Mouse (Mus musculus): ENCODE results near the gene Ints4. TPM values are rescaled to one million over a fixed set of nuclear protein-coding genes. Genes with fewer than 3 reads are reported as not detected.

The Ints4 gene
- polyA plus RNA-seq, 1 experiment from 2014 or later = 40.7 TPM

DNA sequence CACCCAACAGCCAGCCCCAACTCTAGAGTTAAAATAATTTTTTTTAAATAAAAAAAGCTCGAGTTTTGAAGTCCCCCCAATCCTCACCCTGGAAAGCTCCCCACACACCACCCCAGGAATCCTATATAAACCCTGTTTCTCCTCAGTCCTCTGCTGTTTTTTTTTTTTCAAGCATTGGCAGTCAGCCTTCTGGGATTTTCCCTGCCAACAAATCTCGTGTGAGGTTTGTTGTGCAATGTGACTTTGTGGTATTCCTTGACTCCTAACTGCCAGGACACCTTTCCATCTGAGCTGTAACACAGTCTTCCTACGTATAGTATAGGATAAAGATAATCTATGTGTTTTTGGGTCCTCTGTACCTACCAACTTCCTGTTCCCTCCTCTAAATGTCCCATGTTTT, 1.4 kb upstream of the Ints4 start:
- Histone ChIP-seq H3K4me3 (no peak overlapping the region), H3K9me3 (no peaks in the 10 kb centered on the region), H3K4me2 (no peak overlapping the region), H3K4me1 (peaks cover 23% of the 10 kb centered on the region), H3K27ac (no peak overlapping the region), H3K27me3 (replicated peaks) (no peaks in the 10 kb centered on the region), H3K36me3 (replicated peaks) (no peaks in the 10 kb centered on the region), H3K9ac (no peak overlapping the region)
- WGBS = 57% methylated on average over 3 of the region's 3 CpGs
- no peak for ATAC-seq (replicated peaks)

DNA sequence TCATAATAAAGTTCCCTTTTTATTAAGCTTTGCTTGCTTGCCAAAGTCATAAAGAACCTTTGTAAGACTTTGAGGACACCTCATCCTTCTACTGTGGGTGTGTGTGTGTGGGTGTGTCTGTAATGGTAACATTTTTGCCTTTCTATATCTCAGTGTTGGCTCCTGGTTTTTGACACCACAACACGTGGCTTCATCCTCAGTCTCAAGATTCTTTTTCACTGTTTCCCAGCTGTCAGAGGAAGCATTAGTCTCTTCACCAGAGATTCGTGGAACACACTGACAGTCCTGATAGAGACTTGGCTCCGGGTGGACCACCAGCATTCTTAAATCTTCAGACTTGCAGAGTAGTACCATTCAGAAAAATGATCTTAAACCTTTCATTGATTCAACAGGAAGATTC, 466 bp upstream of the Ints4 start:
- no peaks in the 10 kb centered on the region for H3K36me3 ChIP-seq (replicated peaks)
- 21% methylated on average over 3 of the region's 3 CpGs for WGBS
- no peaks in the 10 kb centered on the region for H3K27me3 ChIP-seq (replicated peaks)

DNA sequence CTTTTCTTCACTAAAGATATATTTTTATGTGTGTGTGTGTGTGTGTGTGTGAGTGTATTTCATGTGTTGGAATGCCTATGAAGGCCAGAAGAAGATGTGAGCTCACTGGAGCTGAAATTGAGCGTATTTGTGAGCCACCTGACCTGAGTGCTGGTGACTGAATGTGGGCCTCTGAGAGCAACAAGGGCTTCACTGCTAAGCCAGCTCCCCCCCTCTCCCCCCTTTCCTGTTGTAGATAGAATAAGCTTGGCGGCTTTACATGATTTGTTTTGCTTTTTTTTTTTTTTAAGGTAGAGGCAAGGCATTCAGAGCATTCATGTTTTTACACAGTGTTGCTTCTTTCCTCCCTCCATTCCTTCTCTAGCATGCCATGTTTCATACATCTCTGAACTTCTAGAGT, 2.6 kb downstream of the Ints4 start:
- H3K4me3 ChIP-seq = no peak overlapping the region
- no peak overlapping the region for H3K4me2 ChIP-seq
- H3K27me3 ChIP-seq (replicated peaks) = no peaks in the 10 kb centered on the region
- peaks cover 12% of the 10 kb centered on the region; the same call in 1 of the 2 replicates for H3K36me3 ChIP-seq (replicated peaks)
- no peak overlapping the region for H3K9ac ChIP-seq
- no peak for ATAC-seq (replicated peaks)
- 95% methylated on average over 2 of the region's 2 CpGs for WGBS
- no peak overlapping the region for H3K27ac ChIP-seq
- peaks cover 23% of the 10 kb centered on the region for H3K4me1 ChIP-seq
- no peaks in the 10 kb centered on the region for H3K9me3 ChIP-seq

More for the DNA sequence above, 466 bp upstream of the Ints4 start:
- Histone ChIP-seq H3K4me1 (peaks cover 23% of the 10 kb centered on the region), H3K4me3 (peak overlapping the region; percentile 89), H3K9ac (no peak overlapping the region), H3K9me3 (no peaks in the 10 kb centered on the region), H3K4me2 (peak overlapping the region; percentile 77), H3K27ac (no peak overlapping the region)
- peak; percentile 28; the same call in 1 of the 2 replicates for ATAC-seq (replicated peaks)

DNA sequence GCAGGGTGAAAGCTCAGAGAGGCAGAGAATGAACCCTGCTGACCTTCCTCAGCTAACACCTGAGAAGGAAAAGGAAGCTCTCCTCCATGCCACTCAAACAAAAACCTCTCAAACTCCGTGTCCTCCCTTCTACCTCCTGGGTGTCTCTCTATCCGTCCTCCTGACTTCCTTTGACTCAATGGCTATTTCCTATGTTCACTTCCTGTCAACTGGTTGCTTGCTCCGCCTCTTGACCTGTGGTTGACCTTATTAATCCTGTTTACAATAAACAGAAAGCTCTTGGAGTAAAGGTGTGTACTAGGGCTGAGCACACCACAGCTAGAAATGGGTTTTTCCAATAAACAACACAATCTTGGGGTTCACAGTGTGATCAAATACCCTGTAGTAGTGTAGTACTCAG, 10.4 kb downstream of the Ints4 start:
- H3K9ac ChIP-seq = no peak overlapping the region
- H3K36me3 ChIP-seq (replicated peaks) = peaks cover 18% of the 10 kb centered on the region
- H3K4me2 ChIP-seq = no peak overlapping the region
- 70% methylated on average over 3 of the region's 3 CpGs for WGBS
- no peaks in the 10 kb centered on the region for H3K9me3 ChIP-seq
- no peaks in the 10 kb centered on the region for H3K4me1 ChIP-seq
- H3K4me3 ChIP-seq = no peak overlapping the region
- ATAC-seq (replicated peaks) = no peak
- no peaks in the 10 kb centered on the region for H3K27me3 ChIP-seq (replicated peaks)
- no peak overlapping the region for H3K27ac ChIP-seq

DNA sequence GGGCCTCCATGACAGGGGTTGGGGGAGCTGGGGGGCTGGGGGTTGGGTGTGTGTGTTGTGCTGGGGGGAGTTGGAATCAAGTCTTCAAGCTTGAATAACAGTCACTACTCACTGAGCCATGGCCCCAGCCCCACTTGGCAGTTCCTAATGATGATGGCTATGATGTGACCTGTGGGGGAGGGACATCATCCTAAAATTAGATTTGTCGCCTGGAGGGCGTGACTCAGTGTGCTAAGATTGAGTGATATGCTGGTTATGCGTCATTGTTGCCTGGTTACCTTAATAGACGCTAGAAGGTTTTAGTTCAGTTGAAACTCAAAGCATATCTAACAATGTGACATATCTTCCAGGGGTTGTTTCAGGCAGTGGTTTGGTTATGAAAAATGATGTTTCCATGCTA, 11.7 kb downstream of the Ints4 start:
- no peak overlapping the region for H3K4me3 ChIP-seq
- 93% methylated on average over 4 of the region's 4 CpGs for WGBS

DNA sequence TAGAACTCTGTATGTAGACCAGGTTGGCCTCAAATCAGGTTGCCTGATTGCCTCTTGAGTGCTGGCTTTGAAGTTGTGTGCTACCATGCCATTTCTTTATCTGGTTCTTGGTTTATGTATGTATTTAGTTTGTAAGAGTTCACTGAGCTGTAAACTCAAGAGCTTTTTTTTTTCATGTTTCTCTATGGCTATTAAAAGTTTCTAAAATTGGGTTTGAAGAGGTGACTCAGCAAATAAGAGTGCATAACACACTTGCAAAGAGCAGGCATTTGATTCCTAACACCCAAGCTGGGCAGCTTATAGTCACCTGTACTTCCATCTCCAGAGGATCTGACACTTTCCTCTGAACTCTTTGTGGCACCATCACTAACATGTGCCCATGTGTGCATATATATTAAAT, 14.3 kb downstream of the Ints4 start:
- ATAC-seq (replicated peaks) = no peak
- Histone ChIP-seq H3K36me3 (replicated peaks) (peaks cover 11% of the 10 kb centered on the region), H3K4me3 (no peak overlapping the region)

More for the DNA sequence above, 11.7 kb downstream of the Ints4 start:
- Histone ChIP-seq H3K4me1 (no peaks in the 10 kb centered on the region), H3K9ac (no peak overlapping the region), H3K27me3 (replicated peaks) (no peaks in the 10 kb centered on the region), H3K36me3 (replicated peaks) (peaks cover 11% of the 10 kb centered on the region), H3K27ac (no peak overlapping the region), H3K9me3 (no peaks in the 10 kb centered on the region), H3K4me2 (no peak overlapping the region)
- ATAC-seq (replicated peaks) = no peak

DNA sequence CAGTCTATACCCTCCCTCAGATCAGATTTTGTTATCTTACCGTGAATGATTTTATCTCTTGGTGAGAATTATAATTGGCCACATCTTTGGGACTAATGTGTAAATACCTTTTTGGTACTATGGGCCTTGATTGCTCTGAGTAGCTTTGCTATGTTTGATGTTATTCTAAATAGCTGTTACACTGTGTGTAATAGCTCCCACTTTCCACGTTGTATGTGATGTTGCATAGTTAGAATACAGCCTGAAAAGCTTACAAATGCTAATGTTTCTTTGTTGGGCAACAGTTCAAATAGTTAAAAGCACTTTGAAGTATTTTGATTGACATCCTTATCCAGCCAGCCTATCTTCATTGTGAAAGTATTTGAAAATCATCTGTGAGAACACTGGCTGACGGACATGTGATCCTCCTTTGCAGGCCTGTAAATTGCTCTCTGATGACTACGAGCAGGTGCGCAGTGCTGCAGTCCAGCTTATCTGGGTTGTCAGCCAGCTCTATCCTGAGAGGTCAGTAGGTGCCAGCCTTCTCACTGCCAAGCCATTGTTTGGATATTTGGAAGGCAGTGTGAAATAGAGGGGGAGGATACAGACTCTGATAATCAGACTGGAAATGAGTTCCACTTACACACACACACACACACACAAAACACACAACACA, 19.9 kb downstream of the Ints4 start:
- H3K27me3 ChIP-seq (replicated peaks) = no peaks in the 10 kb centered on the region
- no peak; the same call in 1 of the 2 replicates for ATAC-seq (replicated peaks)
- no peaks in the 10 kb centered on the region for H3K9me3 ChIP-seq
- no peak overlapping the region for H3K4me2 ChIP-seq
- 69% methylated on average over 5 of the region's 5 CpGs for WGBS
- H3K36me3 ChIP-seq (replicated peaks) = peaks cover 17% of the 10 kb centered on the region; the same call in 1 of the 2 replicates
- H3K27ac ChIP-seq = no peak overlapping the region
- no peaks in the 10 kb centered on the region for H3K4me1 ChIP-seq
- no peak overlapping the region for H3K4me3 ChIP-seq
- H3K9ac ChIP-seq = no peak overlapping the region

More for the DNA sequence above, 14.3 kb downstream of the Ints4 start:
- Histone ChIP-seq H3K27me3 (replicated peaks) (no peaks in the 10 kb centered on the region), H3K27ac (no peak overlapping the region), H3K9ac (no peak overlapping the region), H3K4me2 (no peak overlapping the region), H3K4me1 (no peaks in the 10 kb centered on the region), H3K9me3 (no peaks in the 10 kb centered on the region)

DNA sequence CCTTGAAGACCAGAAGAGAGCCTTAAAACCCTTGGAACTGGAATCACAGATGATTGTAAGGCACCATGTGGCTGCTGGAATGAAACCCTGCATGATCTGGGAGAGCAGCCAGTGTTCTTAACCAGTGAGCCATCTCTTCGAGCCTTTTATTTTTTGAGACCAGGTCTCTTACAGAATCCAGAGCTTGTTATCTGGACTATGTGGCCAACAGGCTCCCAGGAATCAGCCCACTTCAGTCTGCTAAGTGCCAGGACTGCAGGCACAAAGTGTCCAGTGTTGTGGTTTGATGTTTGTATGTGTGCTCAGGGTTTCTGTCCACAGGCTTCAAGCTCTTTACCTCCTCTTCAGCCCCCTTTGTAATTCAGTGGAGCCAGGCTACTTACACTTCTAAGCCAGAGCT, 34.0 kb downstream of the Ints4 start:
- H3K9me3 ChIP-seq = no peaks in the 10 kb centered on the region
- no peak overlapping the region for H3K27ac ChIP-seq
- H3K4me1 ChIP-seq = peaks cover 4% of the 10 kb centered on the region; the same call in 1 of the 2 replicates
- no peaks in the 10 kb centered on the region for H3K27me3 ChIP-seq (replicated peaks)
- no peak overlapping the region for H3K4me3 ChIP-seq
- peaks cover 63% of the 10 kb centered on the region for H3K36me3 ChIP-seq (replicated peaks)
- 67% methylated on average over 1 of the region's 1 CpGs for WGBS
- no peak overlapping the region for H3K4me2 ChIP-seq
- ATAC-seq (replicated peaks) = no peak
- H3K9ac ChIP-seq = no peak overlapping the region

DNA sequence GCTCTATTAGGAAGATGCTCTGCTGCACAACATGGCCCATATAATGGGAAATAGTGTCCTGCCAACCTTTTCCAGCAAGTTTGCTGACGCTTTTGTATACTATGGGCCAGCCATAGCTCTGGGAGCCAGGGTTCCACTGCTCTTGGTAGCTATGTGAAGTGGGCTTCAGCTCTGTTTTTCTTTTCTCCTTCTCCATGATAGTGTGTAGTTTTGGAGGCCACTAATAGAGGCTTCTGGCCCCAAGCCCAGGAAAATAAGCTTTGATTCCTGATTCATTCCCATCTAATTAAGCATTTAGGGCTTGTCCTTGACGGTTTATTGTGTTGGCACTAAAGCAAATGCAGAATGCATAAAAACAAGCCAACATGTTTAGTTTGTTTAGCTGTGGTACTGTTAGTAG, 39.2 kb downstream of the Ints4 start:
- no peaks in the 10 kb centered on the region for H3K27me3 ChIP-seq (replicated peaks)
- H3K9ac ChIP-seq = no peak overlapping the region
- peaks cover 53% of the 10 kb centered on the region for H3K36me3 ChIP-seq (replicated peaks)
- no peaks in the 10 kb centered on the region for H3K9me3 ChIP-seq
- H3K27ac ChIP-seq = 0 out of 2 replicates have a peak overlapping the region, but pooled peaks have one; percentile 25
- WGBS = 70% methylated on average over 2 of the region's 2 CpGs
- ATAC-seq (replicated peaks) = 0 out of 2 replicates have a peak, but pooled peaks have one; percentile 17
- peaks cover 4% of the 10 kb centered on the region; the same call in 1 of the 2 replicates for H3K4me1 ChIP-seq
- H3K4me2 ChIP-seq = no peak overlapping the region
- no peak overlapping the region for H3K4me3 ChIP-seq

DNA sequence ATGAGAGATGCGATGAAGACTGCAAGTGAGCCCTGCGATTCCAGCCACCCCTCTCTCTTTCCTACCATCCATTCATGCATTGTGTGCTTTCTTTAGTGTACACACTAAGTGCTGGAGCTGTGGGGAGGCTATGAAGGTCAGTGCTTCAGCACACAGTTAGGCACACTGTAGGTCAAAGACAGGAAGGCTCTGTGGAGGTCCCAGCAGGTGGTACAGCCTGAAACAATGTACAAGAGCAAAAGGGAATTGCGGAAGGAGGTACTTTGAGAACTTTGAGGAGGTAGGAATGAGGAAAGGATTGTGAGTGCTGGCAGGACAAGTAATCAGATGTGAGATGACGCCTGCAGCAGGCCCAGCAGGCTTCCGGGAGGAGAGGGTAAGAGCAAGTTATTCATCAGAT, 54.8 kb downstream of the Ints4 start:
- Histone ChIP-seq H3K27me3 (replicated peaks) (no peaks in the 10 kb centered on the region), H3K36me3 (replicated peaks) (peaks cover 46% of the 10 kb centered on the region), H3K4me1 (no peaks in the 10 kb centered on the region), H3K4me2 (no peak overlapping the region), H3K9me3 (no peaks in the 10 kb centered on the region), H3K4me3 (no peak overlapping the region), H3K9ac (no peak overlapping the region), H3K27ac (no peak overlapping the region)
- 84% methylated on average over 5 of the region's 5 CpGs for WGBS
- no peak for ATAC-seq (replicated peaks)

DNA sequence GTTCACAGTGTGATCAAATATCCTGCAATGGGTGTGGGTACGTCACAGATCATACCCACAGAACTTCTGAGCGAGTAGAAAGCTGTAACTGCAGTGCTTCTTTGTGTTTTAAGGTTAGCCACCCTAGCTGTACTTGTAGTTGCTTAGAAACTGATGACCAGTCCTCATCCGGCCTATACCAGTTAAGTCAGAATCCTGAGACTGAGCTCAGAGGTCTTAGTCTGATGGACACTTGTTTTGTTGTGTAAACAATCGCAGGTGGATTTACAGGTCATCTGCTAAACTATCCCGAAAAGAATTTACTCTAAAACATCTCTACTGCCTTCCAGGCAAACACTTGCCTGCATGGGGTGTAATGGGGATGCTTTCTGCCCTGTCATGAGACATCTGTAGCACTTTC, 55.8 kb downstream of the Ints4 start:
- Histone ChIP-seq H3K27me3 (replicated peaks) (no peaks in the 10 kb centered on the region), H3K9ac (no peak overlapping the region), H3K36me3 (replicated peaks) (peaks cover 41% of the 10 kb centered on the region), H3K9me3 (no peaks in the 10 kb centered on the region), H3K27ac (no peak overlapping the region), H3K4me1 (no peaks in the 10 kb centered on the region), H3K4me2 (no peak overlapping the region), H3K4me3 (no peak overlapping the region)
- 95% methylated on average over 5 of the region's 5 CpGs for WGBS
- ATAC-seq (replicated peaks) = no peak

DNA sequence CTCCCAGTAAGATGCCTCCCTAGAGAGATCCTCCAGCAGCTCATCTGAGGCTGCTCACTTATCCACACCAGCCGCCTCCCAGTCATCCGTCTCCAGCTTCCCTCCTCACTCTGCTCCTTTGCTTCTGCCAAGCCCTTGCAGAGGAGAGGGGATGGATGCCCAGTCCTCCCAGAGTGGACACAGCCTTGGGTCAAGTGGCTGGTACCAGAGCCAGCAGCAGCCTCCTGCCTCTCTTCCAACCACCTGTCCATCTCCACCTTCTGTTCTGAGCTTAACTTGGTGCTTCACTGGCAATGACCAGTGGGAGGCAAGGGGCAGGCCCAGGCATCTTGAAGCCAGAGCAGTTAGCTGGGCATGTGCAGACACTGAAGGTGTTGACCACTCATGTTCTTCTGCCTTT, 65.7 kb downstream of the Ints4 start:
- H3K27ac ChIP-seq = no peak overlapping the region
- ATAC-seq (replicated peaks) = no peak
- no peak overlapping the region for H3K4me3 ChIP-seq
- 88% methylated on average over 2 of the region's 2 CpGs for WGBS
- H3K9ac ChIP-seq = no peak overlapping the region
- H3K9me3 ChIP-seq = no peaks in the 10 kb centered on the region
- no peaks in the 10 kb centered on the region for H3K4me1 ChIP-seq
- peaks cover 19% of the 10 kb centered on the region for H3K36me3 ChIP-seq (replicated peaks)
- no peak overlapping the region for H3K4me2 ChIP-seq
- H3K27me3 ChIP-seq (replicated peaks) = no peaks in the 10 kb centered on the region

DNA sequence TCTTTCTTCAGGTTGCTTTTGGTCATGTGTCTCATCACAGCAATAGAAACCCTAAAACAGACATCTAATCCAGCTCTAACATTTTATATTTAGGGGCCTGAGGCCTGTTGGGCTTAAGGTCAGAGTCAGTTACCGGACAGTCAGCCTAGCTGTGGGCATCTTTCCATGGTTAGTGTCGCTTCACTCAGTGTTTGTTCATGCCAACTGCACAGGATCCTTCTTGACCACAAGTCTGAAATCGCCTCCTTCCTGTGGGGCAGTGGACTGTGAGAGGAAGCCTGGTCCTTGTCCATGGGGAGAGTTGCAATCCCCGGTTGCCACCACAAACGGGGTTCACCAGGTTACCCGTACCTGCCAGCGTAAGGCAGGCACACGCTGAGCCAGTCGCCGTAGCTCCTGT, 68.5 kb downstream of the Ints4 start:
- Histone ChIP-seq H3K36me3 (replicated peaks) (no peaks in the 10 kb centered on the region), H3K4me2 (no peak overlapping the region), H3K27ac (no peak overlapping the region), H3K9ac (no peak overlapping the region), H3K4me1 (no peaks in the 10 kb centered on the region), H3K27me3 (replicated peaks) (no peaks in the 10 kb centered on the region), H3K9me3 (no peaks in the 10 kb centered on the region), H3K4me3 (no peak overlapping the region)
- 95% methylated on average over 10 of the region's 10 CpGs for WGBS
- ATAC-seq (replicated peaks) = no peak
